Mouse (Mus musculus) erythroblast, embryonic 14.5 days (primary cell): Measurements from ENCODE around the gene Atp11c.

Source experiments
- GATA1 ChIP-seq: IDR thresholded peaks from 2 replicates; pipeline ENCODE4 v1.6.1; 2012; ENCODE audit warnings: low read length, inconsistent platforms, mixed read lengths
- TAL1 ChIP-seq: IDR thresholded peaks from 3 replicates; pipeline ENCODE4 v1.6.1; 2012; ENCODE audit warnings: low read length, inconsistent platforms, mixed read lengths

GRCm38 (mm10) chrX:60404668-60405044, 187.8 kb downstream of the Atp11c start:
- TF ChIP-seq GATA1 = no peak
- no peak for TF ChIP-seq TAL1
